Mouse (Mus musculus) limb, embryonic 10.5 days (tissue): ENCODE data around the gene Ptk7. TPM values are rescaled to one million over a fixed set of nuclear protein-coding genes. Genes with fewer than 3 reads are reported as not detected.

ENCODE experiments used
- DNase-seq: peaks from one replicate; pipeline ENCODE4 v3.0.0-alpha.2; 2017; ENCODE audit warnings: low spot score
- H3K27ac ChIP-seq: fragments of 300-500 bp; sonication (generic); 2 replicates; pipeline ENCODE4 v1.5.1; 2016; ENCODE audit warnings: mild to moderate bottlenecking
- H3K27me3 ChIP-seq: fragments of 300-500 bp; sonication (generic); 2 replicates; pipeline ENCODE4 v1.6.1; 2016; ENCODE audit warnings: low read depth, mild to moderate bottlenecking; ENCODE audit not compliant: poor library complexity, severe bottlenecking
- H3K36me3 ChIP-seq: fragments of 300-500 bp; sonication (generic); 2 replicates; pipeline ENCODE4 v1.6.1; 2016; ENCODE audit warnings: mild to moderate bottlenecking, moderate library complexity
- H3K4me1 ChIP-seq: fragments of 300-500 bp; sonication (generic); 2 replicates; pipeline ENCODE4 v1.6.1; 2016
- H3K4me3 ChIP-seq: fragments of 300-500 bp; sonication (generic); 2 replicates; pipeline ENCODE4 v1.5.1; 2016; ENCODE audit warnings: mild to moderate bottlenecking, moderate library complexity
- H3K9me3 ChIP-seq: fragments of 300-500 bp; sonication (generic); replicated peaks from 2 replicates; pipeline ENCODE4 v1.6.1; 2016; ENCODE audit warnings: mild to moderate bottlenecking
- WGBS: fragments of 180-500 bp; shearing (Covaris S2); methylation state at CpG from one replicate; pipeline ENCODE4 v1.1.7; 2016; 5-methylcytosine and 5-hydroxymethylcytosine counted together
- polyA plus RNA-seq: library from polyadenylated mRNA; unstranded; fragments of >200 nt; fragmentation: Nextera tagmentation; extraction: Ambion mirVana; gene quantifications from 2 replicates; pipeline ENCODE4 v1.2.1, GENCODE M21; 2016

The Ptk7 gene
- polyA plus RNA-seq, 1 experiment from 2014 or later, result 142 TPM

DNA sequence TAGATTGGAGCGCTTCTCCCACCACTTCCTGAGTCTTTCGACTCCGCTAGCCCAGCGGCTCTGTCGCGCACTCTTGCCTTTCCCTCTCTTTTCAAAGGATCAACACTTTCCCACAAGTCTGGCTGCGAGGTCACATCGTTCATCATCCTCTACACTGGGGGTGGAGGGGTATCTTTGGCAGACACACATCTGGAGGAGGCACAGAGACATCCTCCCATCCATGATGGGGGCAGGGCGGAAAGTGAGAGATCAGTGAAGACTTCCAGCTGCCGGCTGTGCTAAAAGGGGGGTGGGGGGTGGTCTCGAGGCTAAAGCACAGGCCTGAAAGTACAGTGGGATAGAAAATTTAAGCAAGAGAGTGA, 72.7 kb downstream of the Ptk7 start:
- DNase-seq, result peak; percentile 71
- WGBS, result 0% methylated on average over 11 of the region's 11 CpGs
- H3K4me1 ChIP-seq, result peaks cover 51% of the 10 kb centered on the region

GRCm38 (mm10) chr17:46555673-46556583, 73.4 kb downstream of the Ptk7 start, which contains the start of gene Srf:
Gene Srf, minus strand, starts transcription at chr17:46556175.
- Histone ChIP-seq H3K9me3 (no peaks in the 10 kb centered on the region), H3K4me3 (peak within 1 kb of the TSS; percentile 99), H3K36me3 (peaks cover 17% of the 10 kb centered on the region), H3K27ac (peak within 1 kb of the TSS; percentile 100), H3K27me3 (no peaks in the 10 kb centered on the region), H3K4me1 (peaks cover 51% of the 10 kb centered on the region)
- under 1% methylated on average over 87 of the region's 87 CpGs for WGBS
- DNase-seq, result peak; percentile 94

More for the DNA sequence above, 72.7 kb downstream of the Ptk7 start:
- H3K36me3 ChIP-seq, result peaks cover 11% of the 10 kb centered on the region
- no peaks in the 10 kb centered on the region for H3K9me3 ChIP-seq
- peak overlapping the region; percentile 100 for H3K27ac ChIP-seq
- H3K4me3 ChIP-seq, result peak overlapping the region; percentile 99
- no peaks in the 10 kb centered on the region for H3K27me3 ChIP-seq

GRCm38 (mm10) chr17:46554977-46555672, 74.2 kb downstream of the Ptk7 start:
- Histone ChIP-seq H3K9me3 (no peaks in the 10 kb centered on the region), H3K27ac (peak overlapping the region; percentile 100), H3K27me3 (no peaks in the 10 kb centered on the region), H3K4me3 (peak overlapping the region; percentile 99), H3K4me1 (peaks cover 51% of the 10 kb centered on the region), H3K36me3 (peaks cover 25% of the 10 kb centered on the region)
- peak; percentile 75 for DNase-seq
- WGBS, result under 1% methylated on average over 75 of the region's 75 CpGs

DNA sequence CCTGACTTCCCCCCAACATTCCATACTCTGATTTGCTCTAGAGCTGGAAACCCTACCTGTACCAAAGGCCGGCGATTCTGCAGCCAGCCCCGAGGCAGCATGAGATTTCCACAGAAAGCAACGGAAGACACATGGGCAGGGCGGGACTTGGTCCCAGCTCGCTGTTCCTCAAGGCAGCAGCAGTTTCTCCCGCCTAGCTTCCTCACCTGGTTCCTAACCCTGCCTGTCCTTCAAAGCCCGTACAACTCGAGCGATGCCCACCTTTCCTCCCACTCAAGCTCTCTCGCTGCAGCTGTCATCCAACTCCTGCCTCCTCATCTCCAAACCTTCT, 74.7 kb downstream of the Ptk7 start:
- Histone ChIP-seq H3K4me1 (peaks cover 51% of the 10 kb centered on the region), H3K4me3 (peak overlapping the region; percentile 99), H3K9me3 (no peaks in the 10 kb centered on the region), H3K27ac (peak overlapping the region; percentile 100), H3K36me3 (peaks cover 31% of the 10 kb centered on the region), H3K27me3 (no peaks in the 10 kb centered on the region)
- 2% methylated on average over 11 of the region's 11 CpGs for WGBS
- no peak for DNase-seq

DNA sequence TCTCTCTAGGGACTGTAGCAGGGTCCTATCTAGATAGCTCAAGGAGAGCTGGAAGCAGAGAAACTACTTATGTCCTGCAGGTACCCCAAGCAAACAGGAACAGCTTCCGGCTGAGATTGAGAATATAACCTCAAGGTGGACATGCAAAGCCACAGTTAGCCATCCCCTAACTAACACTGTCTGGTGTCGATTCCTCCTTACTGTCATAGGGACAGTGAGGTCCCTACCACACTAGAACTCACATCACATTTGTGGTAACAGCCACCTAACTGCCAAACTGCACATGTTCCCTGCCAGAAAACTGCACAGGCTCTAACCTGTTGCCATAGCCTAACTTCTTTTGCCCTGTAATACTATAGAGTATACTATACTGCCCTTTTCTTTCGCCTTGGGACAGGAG, 75.4 kb downstream of the Ptk7 start:
- Histone ChIP-seq H3K4me3 (peak overlapping the region; percentile 99), H3K27ac (no peak overlapping the region; the same call in 1 of the 2 replicates), H3K9me3 (no peaks in the 10 kb centered on the region), H3K4me1 (peaks cover 51% of the 10 kb centered on the region), H3K36me3 (peaks cover 36% of the 10 kb centered on the region), H3K27me3 (no peaks in the 10 kb centered on the region)
- DNase-seq, result no peak
- WGBS, result 77% methylated on average over 3 of the region's 3 CpGs

- 35% methylated on average over 11 of the region's 11 CpGs for WGBS
- Histone ChIP-seq H3K27me3 (no peaks in the 10 kb centered on the region), H3K4me3 (peak overlapping the region; percentile 99), H3K4me1 (peaks cover 55% of the 10 kb centered on the region), H3K36me3 (peaks cover 41% of the 10 kb centered on the region), H3K9me3 (no peaks in the 10 kb centered on the region), H3K27ac (peak overlapping the region; percentile 63)
- peak; percentile 45 for DNase-seq
Measured at GRCm38 (mm10) chr17:46553469-46553868, 75.8 kb downstream of the Ptk7 start.

DNA sequence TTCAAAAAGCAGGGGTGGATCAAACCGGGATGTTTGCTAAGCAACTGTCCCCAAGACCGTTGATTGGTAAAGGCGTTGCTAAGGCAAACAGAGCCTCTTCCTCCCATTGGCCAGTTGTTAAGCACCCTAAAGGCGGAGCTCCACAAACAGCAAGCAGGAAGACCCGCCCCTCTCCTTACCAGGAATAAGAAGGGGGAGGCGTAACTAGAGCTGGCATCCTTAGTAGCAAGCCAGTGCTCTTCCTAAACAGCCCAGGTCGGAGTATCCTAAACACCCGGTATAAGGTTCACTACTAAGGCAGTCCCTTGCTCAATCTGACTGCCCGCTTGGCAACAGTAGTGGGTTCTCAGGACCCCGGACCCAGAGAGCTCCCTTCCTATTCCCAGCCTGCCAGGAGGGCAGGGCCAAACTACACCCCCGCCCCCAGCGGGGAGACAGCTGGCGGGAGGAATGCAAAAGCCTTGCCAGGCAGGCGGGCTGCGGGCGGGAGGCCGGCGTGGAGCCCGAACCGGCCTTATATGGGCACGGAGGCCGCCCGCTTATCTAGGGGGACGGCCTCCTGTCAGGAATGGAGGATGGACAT, 76.4 kb downstream of the Ptk7 start:
- peak; percentile 86 for DNase-seq
- Histone ChIP-seq H3K4me3 (peak overlapping the region; percentile 99), H3K36me3 (peaks cover 46% of the 10 kb centered on the region), H3K4me1 (peaks cover 59% of the 10 kb centered on the region), H3K27ac (peak overlapping the region; percentile 68), H3K9me3 (no peaks in the 10 kb centered on the region), H3K27me3 (peaks cover 1% of the 10 kb centered on the region; the same call in 1 of the 2 replicates)
- WGBS, result 1% methylated on average over 24 of the region's 24 CpGs

DNA sequence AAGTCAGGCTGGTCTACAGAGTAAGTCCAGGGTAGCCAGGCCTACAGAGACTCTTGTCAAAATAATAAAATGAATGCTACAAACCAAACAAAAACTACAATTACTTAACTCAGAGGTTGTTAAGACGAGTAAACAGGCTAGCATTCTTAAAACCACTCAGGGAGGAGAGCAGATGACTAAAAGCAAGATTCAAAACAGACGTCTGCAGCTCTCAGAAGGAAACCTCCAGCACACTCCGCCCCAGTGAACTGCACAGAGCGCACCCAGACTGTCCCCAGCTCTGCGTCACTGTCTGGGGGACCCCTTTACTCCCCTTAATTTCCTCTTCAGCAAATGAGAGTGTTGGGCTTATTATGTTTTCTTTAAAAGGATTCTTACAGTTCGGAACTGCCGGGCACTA, 77.2 kb downstream of the Ptk7 start:
- Histone ChIP-seq H3K36me3 (peaks cover 50% of the 10 kb centered on the region), H3K9me3 (no peaks in the 10 kb centered on the region), H3K4me3 (peak overlapping the region; percentile 99), H3K4me1 (peaks cover 59% of the 10 kb centered on the region), H3K27me3 (peaks cover 9% of the 10 kb centered on the region), H3K27ac (peak overlapping the region; percentile 68)
- no peak for DNase-seq
- WGBS, result 86% methylated on average over 7 of the region's 7 CpGs

DNA sequence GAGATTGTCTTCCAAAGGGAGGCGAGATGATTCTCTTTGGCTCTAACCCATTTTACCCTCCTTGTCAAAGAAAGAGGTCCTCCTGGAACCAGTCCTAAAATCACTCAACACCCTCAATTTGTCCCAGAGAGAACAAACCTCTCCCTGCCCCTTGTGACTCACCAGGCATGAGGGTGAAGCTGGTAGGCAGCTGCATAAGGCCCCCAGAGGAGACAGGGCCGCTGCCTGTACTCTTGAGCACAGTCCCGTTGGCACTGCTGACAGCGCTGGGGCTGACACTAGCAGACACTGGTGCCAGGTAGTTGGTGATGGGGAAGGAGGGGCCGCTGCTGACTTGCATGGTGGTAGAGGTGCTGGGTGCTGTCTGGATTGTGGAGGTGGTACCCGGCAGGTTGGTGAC, 77.9 kb downstream of the Ptk7 start:
- 96% methylated on average over 6 of the region's 6 CpGs for WGBS
- peaks cover 59% of the 10 kb centered on the region for H3K4me1 ChIP-seq
- H3K27ac ChIP-seq, result no peak overlapping the region

DNA sequence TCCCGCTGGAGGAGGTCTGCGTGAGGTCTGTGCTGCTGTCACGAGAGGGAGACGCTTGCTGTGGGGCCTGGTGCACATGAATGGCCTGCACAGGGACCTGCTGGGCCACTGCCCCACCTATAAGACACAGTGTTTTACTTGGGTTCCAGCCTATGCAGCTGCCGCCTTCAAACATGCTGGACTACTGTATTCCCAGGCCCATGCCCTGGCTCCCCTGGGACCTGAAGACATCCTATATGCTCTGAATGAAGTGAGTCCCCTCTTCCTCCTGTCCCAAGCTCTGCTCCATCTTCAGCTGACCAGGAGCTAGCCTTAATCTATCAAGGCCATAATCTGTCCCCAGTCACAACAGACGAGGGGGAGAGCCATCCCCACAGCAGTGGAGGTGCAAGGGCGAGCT, 78.4 kb downstream of the Ptk7 start:
- Histone ChIP-seq H3K27ac (no peak overlapping the region), H3K27me3 (peaks cover 22% of the 10 kb centered on the region), H3K4me3 (no peak overlapping the region), H3K36me3 (peaks cover 50% of the 10 kb centered on the region), H3K4me1 (peaks cover 62% of the 10 kb centered on the region), H3K9me3 (no peaks in the 10 kb centered on the region)
- DNase-seq, result no peak
- 92% methylated on average over 7 of the region's 7 CpGs for WGBS

More for the DNA sequence above, 77.9 kb downstream of the Ptk7 start:
- Histone ChIP-seq H3K9me3 (no peaks in the 10 kb centered on the region), H3K36me3 (peaks cover 50% of the 10 kb centered on the region), H3K27me3 (peaks cover 17% of the 10 kb centered on the region), H3K4me3 (no peak overlapping the region)
- no peak for DNase-seq

- Histone ChIP-seq H3K9me3 (no peaks in the 10 kb centered on the region), H3K4me3 (no peak overlapping the region), H3K4me1 (peaks cover 61% of the 10 kb centered on the region), H3K36me3 (peaks cover 50% of the 10 kb centered on the region), H3K27me3 (peaks cover 34% of the 10 kb centered on the region), H3K27ac (no peak overlapping the region)
- DNase-seq, result no peak
- WGBS, result 90% methylated on average over 9 of the region's 9 CpGs
Measured at GRCm38 (mm10) chr17:46549642-46550041, 79.7 kb downstream of the Ptk7 start.

- Histone ChIP-seq H3K27me3 (peaks cover 34% of the 10 kb centered on the region), H3K4me1 (peaks cover 57% of the 10 kb centered on the region), H3K36me3 (peaks cover 50% of the 10 kb centered on the region)
Measured at GRCm38 (mm10) chr17:46549193-46549592, 80.1 kb downstream of the Ptk7 start.

GRCm38 (mm10) chr17:46548741-46549140, 80.6 kb downstream of the Ptk7 start:
- WGBS, result 66% methylated on average over 11 of the region's 11 CpGs
- Histone ChIP-seq H3K4me1 (peaks cover 52% of the 10 kb centered on the region), H3K4me3 (no peak overlapping the region), H3K36me3 (peaks cover 50% of the 10 kb centered on the region), H3K27me3 (peaks cover 34% of the 10 kb centered on the region), H3K27ac (no peak overlapping the region), H3K9me3 (no peaks in the 10 kb centered on the region)
- no peak for DNase-seq

More at GRCm38 (mm10) chr17:46549193-46549592, 80.1 kb downstream of the Ptk7 start:
- Histone ChIP-seq H3K27ac (no peak overlapping the region), H3K9me3 (no peaks in the 10 kb centered on the region), H3K4me3 (no peak overlapping the region)
- 25% methylated on average over 8 of the region's 8 CpGs for WGBS
- DNase-seq, result peak; percentile 82
